Mouse (Mus musculus) spleen, embryonic (tissue): ENCODE data around the gene Edf1.
"Not testable (repeated sequence)": the region's sequence is repeated elsewhere in the genome, so short reads cannot be mapped to it uniquely, and the experiment has no call there.

Source experiments
- CTCF ChIA-PET: fragments of 350-600 bp; sonication (Branson Sonifier 250); formaldehyde crosslinking; loops from one replicate; lab custom pipeline; 2022; lab: Charles Lee

Gene Edf1

GRCm38 (mm10) chr2:25557221-25557963 lies at the start of gene Edf1:
Edf1 (plus strand) TSS chr2:25557847.
- CTCF ChIA-PET = interaction anchor here (0.6 to 1.5 kb wide), 4 partner anchors 10 to 186 kb away, joined by 3 to 7 read pairs (median 6); partner anchors contain the start of genes Ajm1, Phpt1 and Traf2

GRCm38 (mm10) chr2:25509912-25510311 lies 47.7 kb upstream of the Edf1 start:
- CTCF ChIA-PET = no interaction called here

GRCm38 (mm10) chr2:25526510-25527302 lies 30.9 kb upstream of the Edf1 start:
- CTCF ChIA-PET = interaction anchor here (0.6 kb wide), 1 partner anchor 12 kb away, joined by 3 read pairs; no protein-coding TSS in a partner anchor

- CTCF ChIA-PET = interaction anchor here (0.8 to 1.3 kb wide), 2 partner anchors 13 to 47 kb away, joined by 3 read pairs; partner anchors contain the start of gene Traf2
Measured at GRCm38 (mm10) chr2:25533707-25534106, 23.9 kb upstream of the Edf1 start.

- CTCF ChIA-PET = interaction anchor here (1.3 kb wide), 1 partner anchor 13 kb away, joined by 3 read pairs; the partner anchor contains the start of gene Traf2
Measured at GRCm38 (mm10) chr2:25534178-25534865, 23.3 kb upstream of the Edf1 start.

GRCm38 (mm10) chr2:25534866-25535182 lies 22.8 kb upstream of the Edf1 start:
- CTCF ChIA-PET = interaction anchor here (0.6 to 0.7 kb wide), 3 partner anchors 11 to 275 kb away, joined by 3 read pairs; no protein-coding TSS in a partner anchor

GRCm38 (mm10) chr2:25536531-25536930 lies 21.1 kb upstream of the Edf1 start:
- CTCF ChIA-PET = no interaction called here

GRCm38 (mm10) chr2:25540541-25540948 lies 17.1 kb upstream of the Edf1 start:
- CTCF ChIA-PET = interaction anchor here (0.6 kb wide), 1 partner anchor 21 kb away, joined by 4 read pairs; no protein-coding TSS in a partner anchor

- CTCF ChIA-PET = no interaction called here
Measured at GRCm38 (mm10) chr2:25541644-25542367, 15.8 kb upstream of the Edf1 start.

- CTCF ChIA-PET = interaction anchor here (0.7 to 1.6 kb wide), 2 partner anchors 11 to 32 kb away, joined by 7 to 21 read pairs; no protein-coding TSS in a partner anchor
Measured at GRCm38 (mm10) chr2:25545996-25546810, 11.4 kb upstream of the Edf1 start.

GRCm38 (mm10) chr2:25546811-25547491 lies 10.7 kb upstream of the Edf1 start, which contains the start of gene Traf2:
Traf2 (minus strand) TSS chr2:25546940.
- CTCF ChIA-PET = interaction anchor here (0.6 to 1.6 kb wide), 6 partner anchors 10 to 49 kb away, joined by 3 to 21 read pairs (median 3); no protein-coding TSS in a partner anchor

- CTCF ChIA-PET = interaction anchor here (0.6 kb wide), 1 partner anchor 23 kb away, joined by 5 read pairs; no protein-coding TSS in a partner anchor
Measured at GRCm38 (mm10) chr2:25549021-25549991, 8.3 kb upstream of the Edf1 start.

GRCm38 (mm10) chr2:25551186-25551585 lies 6.5 kb upstream of the Edf1 start:
- CTCF ChIA-PET = interaction anchor here (0.6 kb wide), 1 partner anchor 66 kb away, joined by 3 read pairs; no protein-coding TSS in a partner anchor

- CTCF ChIA-PET = not testable (repeated sequence)
Measured at GRCm38 (mm10) chr2:25553171-25553786, 4.4 kb upstream of the Edf1 start.

- CTCF ChIA-PET = interaction anchor here (0.7 kb wide), 1 partner anchor 12 kb away, joined by 3 read pairs; no protein-coding TSS in a partner anchor
Measured at GRCm38 (mm10) chr2:25555479-25555878, 2.2 kb upstream of the Edf1 start.

GRCm38 (mm10) chr2:25556296-25556695 lies 1.4 kb upstream of the Edf1 start:
- CTCF ChIA-PET = interaction anchor here (1.5 kb wide), 1 partner anchor 9 kb away, joined by 7 read pairs; the partner anchor contains the start of gene Traf2

GRCm38 (mm10) chr2:25557964-25558360 lies 315 bp downstream of the Edf1 start:
- CTCF ChIA-PET = interaction anchor here (1.1 to 1.5 kb wide), 2 partner anchors 17 to 23 kb away, joined by 3 to 6 read pairs; partner anchors contain the start of genes Ajm1 and Phpt1
